Mouse (Mus musculus) erythroblast, adult 5-6 weeks (primary cell): ENCODE measurements around the gene Hrct1. TPM values are rescaled to one million over a fixed set of nuclear protein-coding genes. Genes with fewer than 3 reads are reported as not detected.

ENCODE experiments used
- ATAC-seq: replicated peaks from 2 replicates; pipeline ENCODE4 v1.8.0; 2016; ENCODE audit warnings: moderate number of reproducible peaks, mild to moderate bottlenecking, moderate TSS enrichment, inconsistent platforms; ENCODE audit not compliant: poor library complexity, low FRiP score, severe bottlenecking
- total RNA-seq, 2 experiments: library from RNA; stranded (forward) in 1 of 2; stranded (reverse) in 1 of 2; fragments of 150-400 nt in 1 of 2; fragments of 200-764, 138-1000 nt in 1 of 2; gene quantifications; 2 replicates each; pipeline versions ENCODE4 v1.2.3 to v1.2.4; 2015 to 2017; ENCODE audit warnings: low replicate concordance in 2 of 2

The Hrct1 gene
- total RNA-seq, 2 experiments from 2014 or later, result not detected

DNA sequence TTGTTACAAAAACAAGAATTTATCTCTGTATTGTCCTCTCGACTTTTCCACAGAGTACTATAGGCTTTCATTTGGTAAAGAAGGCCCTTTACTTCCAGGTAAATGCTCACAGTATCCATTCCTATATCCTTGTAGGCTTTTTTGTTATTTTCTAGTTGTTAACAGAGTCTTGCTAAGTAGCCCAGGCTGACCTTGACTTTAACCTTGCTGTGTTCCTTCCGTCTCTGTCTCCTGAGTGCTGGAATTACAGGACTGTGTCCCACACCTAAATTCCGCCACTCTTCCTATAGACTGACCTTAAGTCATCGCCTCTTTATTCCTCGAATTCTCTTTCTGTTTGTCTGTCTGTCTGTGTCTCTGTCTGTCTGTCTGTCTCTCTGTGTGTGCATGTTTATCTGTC is 41.4 kb downstream of the Hrct1 start:
- no peak for ATAC-seq

DNA sequence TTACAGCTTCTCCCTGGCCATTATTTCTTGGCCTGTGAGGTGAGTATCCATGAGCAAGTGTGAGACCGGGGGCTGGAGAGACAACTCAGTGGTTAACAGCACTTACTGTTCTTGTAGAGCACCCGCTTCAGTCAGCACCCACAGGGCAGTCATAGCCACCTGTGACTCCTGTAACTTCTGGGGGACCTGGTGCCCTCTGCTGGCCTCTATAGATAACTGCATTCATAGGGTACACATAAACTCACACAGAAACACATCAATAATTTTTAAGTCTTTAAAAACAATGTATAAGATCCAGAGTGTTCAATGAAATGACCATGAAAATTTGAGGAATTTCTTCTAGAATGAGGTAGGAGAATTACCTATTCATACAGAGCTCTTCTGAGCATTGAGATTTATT is 42.4 kb downstream of the Hrct1 start:
- no peak for ATAC-seq

GRCm38 (mm10) chr4:43770909-43771308 is 43.9 kb downstream of the Hrct1 start, which contains the start of gene Olfr159:
TSS of gene Olfr159 (minus strand) at chr4:43771009.
- no peak for ATAC-seq

GRCm38 (mm10) chr4:43771626-43772025 is 44.6 kb downstream of the Hrct1 start:
- ATAC-seq, result no peak

GRCm38 (mm10) chr4:43772304-43772703 is 45.3 kb downstream of the Hrct1 start:
- ATAC-seq, result no peak

Other genes with a start within 250 kb of the Hrct1 start
- gene Sit1, start 243.5 kb upstream of the Hrct1 start, total RNA-seq (2015; ENCODE audit: low replicate concordance), result not detected in 2 replicates
- not detected in 2 replicates for gene Sit1, start 243.5 kb upstream of the Hrct1 start, total RNA-seq (2017; ENCODE audit: low replicate concordance)
- 4.6 and 17.1 TPM in 2 replicates for gene Ccdc107, start 234.3 kb upstream of the Hrct1 start, total RNA-seq (2015; ENCODE audit: low replicate concordance)
- 5.2 and 36.1 TPM in 2 replicates for gene Ccdc107, start 234.3 kb upstream of the Hrct1 start, total RNA-seq (2017; ENCODE audit: low replicate concordance)
- 22.4 and 40.9 TPM in 2 replicates for gene Arhgef39, start 227.5 kb upstream of the Hrct1 start, total RNA-seq (2015; ENCODE audit: low replicate concordance)
- gene Arhgef39, start 227.5 kb upstream of the Hrct1 start, total RNA-seq (2017; ENCODE audit: low replicate concordance), result 18.0 and 29.2 TPM in 2 replicates
- gene Car9, start 220.2 kb upstream of the Hrct1 start, total RNA-seq (2015; ENCODE audit: low replicate concordance), result 0.63 TPM in 1 of 2 replicates, not detected in the other
- gene Car9, start 220.2 kb upstream of the Hrct1 start, total RNA-seq (2017; ENCODE audit: low replicate concordance), result 0.56 and 0.77 TPM in 2 replicates
- gene Tpm2, start 203.4 kb upstream of the Hrct1 start, total RNA-seq (2015; ENCODE audit: low replicate concordance), result not detected in 2 replicates
- gene Tpm2, start 203.4 kb upstream of the Hrct1 start, total RNA-seq (2017; ENCODE audit: low replicate concordance), result 3.3 and 4.9 TPM in 2 replicates
- gene Creb3, start 164.9 kb upstream of the Hrct1 start, total RNA-seq (2015; ENCODE audit: low replicate concordance), result 1.7 and 6.7 TPM in 2 replicates
- gene Creb3, start 164.9 kb upstream of the Hrct1 start, total RNA-seq (2017; ENCODE audit: low replicate concordance), result 35.8 and 52.6 TPM in 2 replicates
- gene Tln1, start 164.5 kb upstream of the Hrct1 start, total RNA-seq (2015; ENCODE audit: low replicate concordance), result 47.8 and 86.3 TPM in 2 replicates
- 197 and 262 TPM in 2 replicates for gene Tln1, start 164.5 kb upstream of the Hrct1 start, total RNA-seq (2017; ENCODE audit: low replicate concordance)
- 8.6 and 10.6 TPM in 2 replicates for gene Rgp1, start 148.5 kb upstream of the Hrct1 start, total RNA-seq (2015; ENCODE audit: low replicate concordance)
- gene Rgp1, start 148.5 kb upstream of the Hrct1 start, total RNA-seq (2017; ENCODE audit: low replicate concordance), result 5.7 and 8.9 TPM in 2 replicates
- gene Gba2, start 148.3 kb upstream of the Hrct1 start, total RNA-seq (2015; ENCODE audit: low replicate concordance), result 4.2 and 7.3 TPM in 2 replicates
- gene Gba2, start 148.3 kb upstream of the Hrct1 start, total RNA-seq (2017; ENCODE audit: low replicate concordance), result 7.4 and 12.0 TPM in 2 replicates
- gene Msmp, start 142.7 kb upstream of the Hrct1 start, total RNA-seq (2015; ENCODE audit: low replicate concordance), result not detected in 2 replicates
- gene Msmp, start 142.7 kb upstream of the Hrct1 start, total RNA-seq (2017; ENCODE audit: low replicate concordance), result not detected in 2 replicates
- gene Npr2, start 95.3 kb upstream of the Hrct1 start, total RNA-seq (2015; ENCODE audit: low replicate concordance), result not detected in 2 replicates
- gene Npr2, start 95.3 kb upstream of the Hrct1 start, total RNA-seq (2017; ENCODE audit: low replicate concordance), result 1.9 TPM in 1 of 2 replicates, not detected in the other
- not detected in 2 replicates for gene Spag8, start 73.6 kb upstream of the Hrct1 start, total RNA-seq (2015; ENCODE audit: low replicate concordance)
- not detected in 2 replicates for gene Spag8, start 73.6 kb upstream of the Hrct1 start, total RNA-seq (2017; ENCODE audit: low replicate concordance)
- 2.9 and 9.6 TPM in 2 replicates for gene Hint2, start 70.7 kb upstream of the Hrct1 start, total RNA-seq (2015; ENCODE audit: low replicate concordance)
- gene Hint2, start 70.7 kb upstream of the Hrct1 start, total RNA-seq (2017; ENCODE audit: low replicate concordance), result 13.6 and 18.1 TPM in 2 replicates
- gene Tmem8b, start 58.2 kb upstream of the Hrct1 start, total RNA-seq (2015; ENCODE audit: low replicate concordance), result 3.8 TPM in 1 of 2 replicates, not detected in the other
- 0.42 TPM in 1 of 2 replicates, not detected in the other for gene Tmem8b, start 58.2 kb upstream of the Hrct1 start, total RNA-seq (2017; ENCODE audit: low replicate concordance)
- not detected in 2 replicates for gene Fam221b, start 58.0 kb upstream of the Hrct1 start, total RNA-seq (2015; ENCODE audit: low replicate concordance)
- gene Fam221b, start 58.0 kb upstream of the Hrct1 start, total RNA-seq (2017; ENCODE audit: low replicate concordance), result 0.70 TPM in 1 of 2 replicates, not detected in the other
- not detected in 2 replicates for gene Olfr70, start 26.4 kb upstream of the Hrct1 start, total RNA-seq (2015; ENCODE audit: low replicate concordance)
- 0.70 TPM in 1 of 2 replicates, not detected in the other for gene Olfr70, start 26.4 kb upstream of the Hrct1 start, total RNA-seq (2017; ENCODE audit: low replicate concordance)
- gene Olfr71, start 16.9 kb upstream of the Hrct1 start, total RNA-seq (2015; ENCODE audit: low replicate concordance), result not detected in 2 replicates
- not detected in 2 replicates for gene Olfr71, start 16.9 kb upstream of the Hrct1 start, total RNA-seq (2017; ENCODE audit: low replicate concordance)
- gene Spaar, start 2.8 kb downstream of the Hrct1 start, total RNA-seq (2015; ENCODE audit: low replicate concordance), result not detected in 2 replicates
- not detected in 2 replicates for gene Spaar, start 2.8 kb downstream of the Hrct1 start, total RNA-seq (2017; ENCODE audit: low replicate concordance)
- not detected in 2 replicates for gene Olfr159, start 43.8 kb downstream of the Hrct1 start, total RNA-seq (2015; ENCODE audit: low replicate concordance)
- gene Olfr159, start 43.8 kb downstream of the Hrct1 start, total RNA-seq (2017; ENCODE audit: low replicate concordance), result not detected in 2 replicates
- not detected in 2 replicates for gene Olfr156, start 96.7 kb downstream of the Hrct1 start, total RNA-seq (2015; ENCODE audit: low replicate concordance)
- gene Olfr156, start 96.7 kb downstream of the Hrct1 start, total RNA-seq (2017; ENCODE audit: low replicate concordance), result not detected in 2 replicates
- not detected in 2 replicates for gene Olfr157, start 113.0 kb downstream of the Hrct1 start, total RNA-seq (2015; ENCODE audit: low replicate concordance)
- gene Olfr157, start 113.0 kb downstream of the Hrct1 start, total RNA-seq (2017; ENCODE audit: low replicate concordance), result not detected in 2 replicates
- gene Olfr155, start 124.4 kb downstream of the Hrct1 start, total RNA-seq (2015; ENCODE audit: low replicate concordance), result not detected in 2 replicates
- not detected in 2 replicates for gene Olfr155, start 124.4 kb downstream of the Hrct1 start, total RNA-seq (2017; ENCODE audit: low replicate concordance)
- gene Reck, start 148.3 kb downstream of the Hrct1 start, total RNA-seq (2015; ENCODE audit: low replicate concordance), result 1.2 and 5.4 TPM in 2 replicates
- gene Reck, start 148.3 kb downstream of the Hrct1 start, total RNA-seq (2017; ENCODE audit: low replicate concordance), result 0.77 and 6.4 TPM in 2 replicates
- 10.8 and 19.2 TPM in 2 replicates for gene Glipr2, start 230.2 kb downstream of the Hrct1 start, total RNA-seq (2015; ENCODE audit: low replicate concordance)
- gene Glipr2, start 230.2 kb downstream of the Hrct1 start, total RNA-seq (2017; ENCODE audit: low replicate concordance), result 26.5 and 30.4 TPM in 2 replicates